Mouse (Mus musculus): ENCODE data around the gene Ubiad1.

Ubiad1 gene

DNA sequence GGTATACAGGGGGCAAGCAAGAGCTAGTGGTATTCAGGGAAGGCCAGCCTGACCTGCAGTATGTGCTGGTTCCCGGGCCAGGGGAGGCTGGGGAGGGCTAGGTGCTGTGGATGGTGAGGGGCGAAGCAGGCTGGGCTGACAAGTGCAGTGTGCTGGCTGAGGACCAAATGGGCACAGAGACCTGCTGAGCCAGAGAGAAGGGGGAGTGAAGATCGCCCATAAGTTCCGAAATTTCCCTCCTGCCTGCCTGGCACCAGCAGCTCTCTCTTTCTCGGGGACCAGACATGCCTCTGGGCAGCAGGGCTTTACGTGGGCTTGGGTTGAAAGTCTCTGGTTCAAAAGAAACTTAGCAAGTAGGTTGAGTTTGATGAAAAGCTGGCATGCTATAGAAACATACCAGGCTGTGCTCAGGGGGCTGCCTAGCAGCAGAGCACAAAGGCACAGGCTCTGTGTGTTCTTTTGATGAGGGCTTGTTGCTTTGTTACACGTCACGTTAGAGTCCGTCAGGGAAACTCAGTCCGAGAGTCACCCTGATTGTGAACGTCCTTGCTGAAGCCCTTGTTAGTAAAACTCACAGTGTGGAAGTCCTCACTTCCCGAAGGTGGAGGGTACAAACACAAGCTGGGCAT lies 16.2 kb upstream of the Ubiad1 start:
- in situ Hi-C loops (cut with MboI; ENCODE audit: unreplicated experiment in 2 of 2), result loop anchor here in 1 of 2 experiments (10.0 kb wide), 1 partner anchor 286 kb away; no protein-coding TSS in a partner anchor

DNA sequence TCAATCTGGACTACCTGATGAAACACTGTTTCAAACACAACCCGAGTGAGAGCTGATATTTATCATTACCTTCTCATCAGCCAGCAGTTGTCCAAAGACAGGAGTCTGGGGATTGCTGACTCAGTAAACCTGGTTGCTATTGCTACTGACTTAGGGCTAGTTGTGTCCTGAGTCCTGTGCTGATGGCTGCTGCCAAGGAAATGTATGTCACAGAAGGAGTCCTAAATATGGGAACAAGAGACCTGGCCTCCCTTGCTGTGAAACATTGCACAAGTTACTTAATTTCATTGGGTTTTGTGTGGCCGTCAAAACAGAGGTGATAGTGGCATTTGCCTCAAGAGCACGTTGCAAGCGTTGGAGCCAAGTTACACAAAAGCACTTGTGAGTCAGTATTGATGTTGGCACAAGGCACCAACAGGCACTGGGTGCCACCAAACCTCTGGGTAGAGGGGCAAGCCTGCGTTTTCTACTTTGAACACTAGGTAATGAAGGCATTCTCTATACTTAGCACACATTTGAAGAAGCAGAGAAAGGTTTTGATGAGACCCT lies 11.0 kb upstream of the Ubiad1 start:
- in situ Hi-C loops (cut with MboI; ENCODE audit: unreplicated experiment in 2 of 2), result no loop called here

DNA sequence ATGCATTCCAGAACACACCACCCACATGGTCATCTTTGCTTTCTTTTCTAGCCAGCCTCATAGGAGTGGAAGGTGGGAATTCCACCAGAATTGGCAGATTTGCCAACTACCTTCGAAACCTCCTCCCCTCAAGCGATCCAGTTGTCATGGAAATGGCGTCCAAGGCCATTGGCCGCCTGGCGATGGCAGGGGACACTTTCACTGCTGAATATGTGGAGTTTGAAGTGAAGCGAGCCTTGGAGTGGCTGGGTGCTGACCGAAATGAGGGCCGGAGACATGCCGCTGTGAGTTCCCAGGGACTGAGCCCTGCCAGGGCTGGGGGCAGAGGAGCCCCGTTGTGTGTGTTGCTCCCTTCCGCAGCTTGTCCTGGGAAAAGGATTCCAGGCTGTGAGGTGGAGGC lies 9.1 kb upstream of the Ubiad1 start:
- in situ Hi-C loops (cut with MboI; ENCODE audit: unreplicated experiment in 2 of 2), result no loop called here

DNA sequence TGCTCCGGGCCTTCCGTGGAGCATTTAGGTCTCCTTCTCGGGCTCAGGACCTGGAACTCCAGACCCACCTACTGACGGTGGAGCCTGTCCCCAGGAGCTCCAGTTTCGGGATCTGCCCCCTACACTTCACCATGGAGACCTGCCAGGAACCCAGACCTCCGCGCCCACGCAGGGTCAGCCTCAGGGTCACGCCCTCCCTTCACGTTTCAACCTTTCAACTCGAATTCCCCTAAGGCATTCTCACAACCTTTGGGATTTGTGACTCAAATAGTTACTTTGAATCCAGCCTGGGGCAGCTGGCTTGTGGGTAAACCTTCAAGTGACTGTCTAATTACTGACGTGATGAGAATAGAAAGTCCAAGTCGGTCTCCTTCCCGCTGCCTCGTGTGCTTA lies 4.3 kb upstream of the Ubiad1 start:
- in situ Hi-C loops (cut with MboI; ENCODE audit: unreplicated experiment in 2 of 2), result no loop called here

DNA sequence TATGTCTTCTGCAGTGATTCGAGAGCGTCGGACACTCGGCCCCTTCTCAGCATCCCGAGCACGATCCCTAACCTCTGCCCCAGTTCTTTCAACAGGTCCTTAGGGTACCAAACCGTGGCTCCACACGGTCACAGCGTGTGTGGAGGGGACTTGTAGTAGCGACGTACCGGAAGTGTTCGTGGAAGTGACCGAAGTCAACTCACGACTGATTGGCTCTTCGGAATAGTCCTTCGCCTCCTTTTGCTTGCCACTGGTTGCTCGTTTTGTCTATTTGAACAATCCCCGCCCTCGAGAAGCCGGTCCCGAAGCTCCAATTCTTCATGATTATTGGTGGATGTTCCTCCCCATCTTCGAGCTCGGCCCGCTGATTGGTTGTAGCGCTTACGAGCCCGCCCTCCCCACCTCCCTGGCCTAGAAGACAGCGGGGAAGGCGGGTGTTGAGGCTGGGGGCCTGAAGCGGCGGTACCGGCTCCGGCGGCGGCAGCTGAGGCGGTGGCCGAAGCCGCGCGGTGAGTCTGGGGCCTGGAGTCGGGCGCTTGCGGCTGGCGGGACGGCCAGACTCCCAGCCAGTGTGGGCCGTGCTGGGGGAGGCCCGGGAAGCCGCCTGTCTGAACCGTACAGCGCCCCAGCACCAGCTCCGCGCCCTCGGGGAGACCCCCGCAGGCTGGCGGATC lies 3.7 kb upstream of the Ubiad1 start, which contains the start of gene Mtor:
TSS of gene Mtor (plus strand) at position 433 of the 674 bp plus-strand sequence.
- in situ Hi-C loops (cut with MboI; ENCODE audit: unreplicated experiment in 2 of 2), result no loop called here

DNA sequence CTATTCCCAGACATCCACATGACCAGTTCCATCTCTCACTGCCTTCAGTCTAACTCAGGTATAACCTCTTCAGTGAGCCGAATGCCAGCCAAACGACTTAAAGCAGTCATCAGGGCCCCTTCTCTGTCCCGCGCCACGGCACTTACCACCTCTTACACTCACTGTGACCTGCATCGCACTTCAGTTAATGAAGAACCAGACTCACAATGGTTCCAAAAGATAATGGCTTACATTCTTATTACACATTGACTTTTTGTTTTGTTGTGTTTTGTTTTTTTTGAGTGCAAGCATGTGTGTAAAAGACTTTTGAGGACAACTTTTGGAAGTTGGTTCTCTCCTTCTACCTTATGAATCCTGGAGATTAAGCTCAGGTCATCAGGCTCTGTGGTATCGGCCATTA lies 2.0 kb downstream of the Ubiad1 start:
- in situ Hi-C loops (cut with MboI; ENCODE audit: unreplicated experiment in 2 of 2), result no loop called here

DNA sequence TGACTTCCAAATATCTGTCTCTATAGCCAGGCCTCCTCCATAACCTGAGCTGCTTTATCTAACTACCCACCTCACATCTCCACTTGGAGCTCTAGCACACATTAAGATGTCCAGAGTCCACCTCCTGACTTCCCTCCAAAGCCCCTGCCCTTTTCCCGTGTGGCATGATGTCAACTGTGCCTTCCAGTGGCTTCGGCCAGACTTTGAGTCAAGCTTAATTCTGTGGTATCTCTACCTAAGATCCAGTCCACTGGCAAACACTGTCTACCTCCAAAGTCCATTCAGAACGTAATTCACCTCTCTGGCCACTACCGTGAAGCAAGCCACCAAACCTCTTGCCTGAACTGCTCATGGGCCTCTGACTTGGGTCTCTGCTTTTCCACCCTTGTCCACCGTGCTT lies 2.6 kb downstream of the Ubiad1 start:
- in situ Hi-C loops (cut with MboI; ENCODE audit: unreplicated experiment in 2 of 2), result no loop called here

DNA sequence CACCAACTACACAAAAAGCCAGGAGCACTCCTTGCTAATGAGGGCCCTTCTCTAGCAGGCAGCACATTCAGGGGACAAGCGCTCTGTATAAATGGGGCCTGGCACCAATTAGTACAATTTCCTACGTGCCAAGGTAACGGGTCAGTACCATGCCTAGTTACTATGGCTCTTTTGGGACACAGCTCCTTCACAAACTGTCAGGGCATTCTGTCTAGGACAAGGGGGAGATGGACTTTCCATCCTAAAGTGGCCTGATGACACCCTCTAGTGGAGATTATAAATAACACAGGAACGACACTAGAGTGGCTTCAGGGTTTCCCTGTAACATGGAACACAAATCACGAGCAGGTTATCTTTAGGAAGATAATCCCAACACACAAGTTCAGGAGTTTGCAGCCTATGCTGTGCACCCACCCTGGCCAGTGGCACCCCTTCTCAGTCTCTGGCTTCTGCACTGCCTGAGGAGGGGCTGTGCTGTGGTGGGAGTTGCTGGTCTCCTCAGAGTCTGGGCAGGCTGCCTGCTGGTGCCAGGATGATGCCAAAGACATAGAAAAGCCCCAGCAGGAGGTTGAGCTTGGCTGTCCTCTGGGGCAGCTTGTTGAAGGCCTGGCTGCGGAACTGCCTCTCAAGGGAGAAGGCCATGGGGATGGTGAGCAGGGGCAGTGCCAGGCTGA lies 8.8 kb downstream of the Ubiad1 start:
- in situ Hi-C loops (cut with MboI; ENCODE audit: unreplicated experiment in 2 of 2), result loop anchor here (10.0 kb wide), 2 partner anchors 321 to 481 kb away; no protein-coding TSS in a partner anchor

DNA sequence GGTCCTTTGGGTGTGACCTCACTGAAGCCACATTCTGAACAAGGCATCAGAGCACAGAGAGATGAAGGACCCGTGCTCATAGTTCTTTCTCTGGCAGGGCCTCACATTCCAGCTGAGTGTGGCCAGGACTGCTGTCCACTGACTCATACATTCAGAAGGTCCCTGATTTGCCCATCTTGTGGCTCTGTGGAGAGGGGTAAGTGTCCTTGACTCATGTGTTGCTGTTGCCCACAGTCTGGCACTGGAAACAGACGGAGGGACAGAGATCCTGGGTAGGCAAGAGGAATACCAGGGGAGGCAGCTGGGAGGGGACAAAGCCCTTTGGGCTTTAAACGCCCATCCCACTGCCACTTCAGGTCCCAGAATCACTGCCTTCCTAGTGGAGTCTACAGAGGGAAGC lies 9.5 kb downstream of the Ubiad1 start:
- in situ Hi-C loops (cut with MboI; ENCODE audit: unreplicated experiment in 2 of 2), result loop anchor here (10.0 kb wide), 2 partner anchors 320 to 480 kb away; no protein-coding TSS in a partner anchor

DNA sequence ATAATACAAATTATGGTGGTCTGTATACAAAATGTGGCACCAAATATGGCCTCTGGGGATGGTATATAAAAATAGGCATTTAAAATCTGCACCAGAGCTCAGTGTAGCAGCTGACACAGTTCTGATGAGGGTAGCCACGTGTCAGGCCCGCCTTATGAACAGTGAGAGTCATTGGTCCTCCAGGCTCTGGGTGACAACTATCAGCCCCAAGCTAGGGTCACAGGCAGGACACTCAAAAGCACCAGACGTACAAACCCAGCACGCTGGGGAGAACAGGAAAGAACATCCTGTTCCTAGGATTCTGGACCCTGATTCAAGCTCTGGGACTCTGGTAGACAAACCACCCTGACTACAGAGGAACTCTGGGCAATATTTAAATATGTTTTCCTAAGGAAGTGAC lies 10.0 kb downstream of the Ubiad1 start:
- in situ Hi-C loops (cut with MboI; ENCODE audit: unreplicated experiment in 2 of 2), result loop anchor here (5.0 to 10.0 kb wide), 3 partner anchors 320 to 480 kb away; no protein-coding TSS in a partner anchor

DNA sequence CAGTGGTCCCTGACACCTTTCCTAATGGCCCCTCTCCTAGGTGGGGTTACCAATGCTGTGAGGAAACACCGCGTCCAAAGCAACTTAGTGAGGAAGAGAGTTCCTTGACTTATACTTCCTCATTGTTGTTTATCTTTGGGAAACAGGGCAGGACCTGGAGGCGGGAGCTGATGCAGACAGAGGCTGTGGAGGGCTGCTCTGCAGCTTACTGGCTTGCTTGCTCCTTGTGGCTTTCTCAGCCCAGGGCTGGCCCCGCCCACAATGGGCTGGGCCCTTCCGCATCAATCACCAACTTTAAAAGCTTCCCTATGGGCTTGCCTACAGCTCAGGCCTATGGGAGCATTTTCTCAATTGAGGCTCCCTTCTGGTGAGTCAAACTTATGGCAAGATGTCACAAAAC lies 10.8 kb downstream of the Ubiad1 start:
- in situ Hi-C loops (cut with MboI; ENCODE audit: unreplicated experiment in 2 of 2), result loop anchor here (5.0 to 10.0 kb wide), 3 partner anchors 319 to 479 kb away; no protein-coding TSS in a partner anchor

DNA sequence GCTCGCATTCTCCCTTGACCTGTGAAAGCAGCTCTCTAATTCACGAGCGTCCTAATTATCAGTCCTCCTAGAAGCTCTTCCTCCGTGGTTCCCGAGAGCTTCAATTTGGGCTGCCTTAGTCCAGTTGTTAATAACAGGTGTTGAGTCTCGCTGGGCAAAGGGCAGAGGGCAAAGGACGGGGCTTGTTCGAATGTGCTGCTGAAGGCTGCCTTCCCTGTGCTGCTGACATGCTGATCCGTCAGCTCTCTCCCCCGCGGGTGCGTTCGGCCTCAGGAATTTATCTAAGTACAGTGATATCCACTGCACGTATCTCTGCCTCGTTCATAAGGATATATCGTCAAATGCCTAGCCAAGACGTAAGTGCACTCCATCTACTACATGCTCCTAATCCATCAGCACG lies 11.2 kb downstream of the Ubiad1 start:
- in situ Hi-C loops (cut with MboI; ENCODE audit: unreplicated experiment in 2 of 2), result loop anchor here (5.0 to 10.0 kb wide), 3 partner anchors 319 to 479 kb away; no protein-coding TSS in a partner anchor

DNA sequence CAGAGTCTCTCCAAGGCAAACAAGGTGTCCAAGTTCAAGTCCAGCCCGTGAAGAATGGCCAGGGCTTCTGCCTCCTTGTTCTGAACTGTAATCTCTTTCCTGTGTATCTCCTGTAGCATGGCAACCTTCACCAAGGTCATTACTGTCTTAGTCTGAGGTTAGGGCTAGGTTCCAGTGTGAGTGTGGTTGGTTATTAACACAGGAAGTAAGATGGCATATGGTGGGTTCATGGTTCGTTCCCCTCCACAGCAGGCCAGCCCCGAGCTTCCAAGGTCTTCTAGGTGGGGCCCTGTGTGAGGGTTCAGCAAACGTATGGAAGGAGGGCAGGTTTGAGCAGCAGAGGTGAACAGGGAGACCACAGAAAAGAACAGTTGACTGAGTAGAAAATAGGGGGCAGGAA lies 12.1 kb downstream of the Ubiad1 start:
- in situ Hi-C loops (cut with MboI; ENCODE audit: unreplicated experiment in 2 of 2), result loop anchor here (5.0 to 10.0 kb wide), 3 partner anchors 318 to 478 kb away; no protein-coding TSS in a partner anchor

DNA sequence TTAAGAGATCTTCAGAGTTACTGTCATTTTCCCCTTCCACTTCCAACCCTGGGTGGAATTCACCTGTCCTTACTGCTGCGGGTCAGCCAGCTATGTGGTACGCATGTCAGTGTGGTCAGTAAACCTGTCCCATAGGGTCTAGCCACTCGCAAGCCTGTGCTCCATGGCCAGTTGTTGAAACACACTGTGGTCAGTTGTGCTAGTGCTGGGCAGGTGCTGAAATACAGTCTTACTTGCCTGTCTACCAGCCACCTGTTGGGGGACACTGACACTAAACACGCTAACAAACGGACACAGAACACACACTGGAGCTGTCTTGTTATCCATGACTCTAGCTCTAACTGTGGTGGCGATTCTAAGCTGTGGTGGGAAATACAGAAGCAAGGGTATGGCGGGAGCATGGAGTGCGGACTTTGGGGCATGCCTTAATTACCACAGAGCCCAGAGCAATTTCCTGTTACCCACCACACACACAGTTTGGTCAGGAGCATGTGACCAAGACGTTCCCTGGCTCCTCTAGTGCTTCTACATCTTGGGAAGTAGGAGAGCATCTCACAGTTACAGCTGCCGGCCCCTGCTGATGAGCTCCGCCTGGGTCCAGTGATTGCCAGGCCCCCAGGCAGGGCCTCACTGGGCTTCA lies 13.6 kb downstream of the Ubiad1 start:
- in situ Hi-C loops (cut with MboI; ENCODE audit: unreplicated experiment in 2 of 2), result loop anchor here (5.0 to 10.0 kb wide), 3 partner anchors 316 to 476 kb away; no protein-coding TSS in a partner anchor

DNA sequence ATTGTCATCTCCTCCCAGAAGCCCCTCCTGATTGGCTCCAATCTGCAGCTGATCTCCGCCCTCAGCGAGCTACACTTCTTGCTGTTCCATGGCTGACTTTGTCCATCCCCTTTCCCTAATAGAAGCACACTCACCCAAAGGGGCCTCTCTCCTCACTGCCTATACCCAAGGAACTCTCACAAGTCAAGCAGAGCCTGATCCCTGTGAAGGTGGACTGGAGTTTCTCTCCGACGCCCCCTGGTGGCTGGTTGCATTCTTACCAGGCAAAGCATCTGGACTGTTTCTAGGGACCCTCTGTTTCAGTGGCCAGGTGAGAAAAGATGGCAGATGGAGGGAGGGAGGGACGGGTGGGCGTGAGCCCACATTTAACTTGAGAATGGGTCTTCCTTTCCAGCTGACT lies 14.9 kb downstream of the Ubiad1 start:
- in situ Hi-C loops (cut with MboI; ENCODE audit: unreplicated experiment in 2 of 2), result loop anchor here (5.0 to 10.0 kb wide), 4 partner anchors 257 to 475 kb away; no protein-coding TSS in a partner anchor

DNA sequence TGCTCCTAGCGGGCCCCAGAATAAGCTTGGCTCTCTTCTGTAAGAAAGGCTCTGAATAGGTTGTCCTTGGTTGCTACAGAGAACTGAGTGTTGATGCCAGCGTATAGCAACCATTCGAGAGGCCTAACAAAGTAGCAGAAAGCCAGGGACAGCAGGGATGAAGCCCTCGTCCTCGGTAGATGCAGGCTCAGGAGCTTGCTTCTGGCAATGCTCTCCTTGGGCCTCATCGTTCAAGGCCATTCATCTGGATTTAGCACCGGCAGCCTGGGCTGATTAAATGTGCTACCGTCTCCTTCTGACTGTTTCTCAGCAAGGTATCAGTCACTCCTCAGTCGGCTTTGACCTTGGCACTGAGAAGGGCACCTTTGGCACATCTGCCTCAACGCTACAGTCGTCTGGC lies 15.4 kb downstream of the Ubiad1 start:
- in situ Hi-C loops (cut with MboI; ENCODE audit: unreplicated experiment in 2 of 2), result loop anchor here (5.0 kb wide), 1 partner anchor 257 kb away; no protein-coding TSS in a partner anchor

DNA sequence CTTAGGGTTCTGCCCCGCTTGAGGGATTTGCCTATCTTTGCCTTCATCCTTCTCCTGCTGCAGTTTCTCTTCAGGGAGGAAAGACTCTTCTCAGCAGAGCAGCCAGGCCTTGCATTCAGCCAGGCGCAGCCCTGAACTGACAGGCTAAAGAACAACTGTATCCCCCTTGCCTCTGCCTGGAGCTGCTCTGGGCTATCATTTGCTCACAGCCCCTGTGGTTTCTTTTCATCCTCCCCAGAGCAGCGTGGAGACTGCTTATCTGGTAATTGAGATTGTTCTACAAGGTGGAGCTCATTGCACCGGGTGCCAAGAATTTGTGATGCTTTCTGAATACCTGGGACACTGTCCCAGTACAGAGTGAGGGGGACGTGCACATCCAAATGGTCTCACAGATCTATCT lies 16.0 kb downstream of the Ubiad1 start:
- in situ Hi-C loops (cut with MboI; ENCODE audit: unreplicated experiment in 2 of 2), result loop anchor here (5.0 kb wide), 1 partner anchor 256 kb away; no protein-coding TSS in a partner anchor

DNA sequence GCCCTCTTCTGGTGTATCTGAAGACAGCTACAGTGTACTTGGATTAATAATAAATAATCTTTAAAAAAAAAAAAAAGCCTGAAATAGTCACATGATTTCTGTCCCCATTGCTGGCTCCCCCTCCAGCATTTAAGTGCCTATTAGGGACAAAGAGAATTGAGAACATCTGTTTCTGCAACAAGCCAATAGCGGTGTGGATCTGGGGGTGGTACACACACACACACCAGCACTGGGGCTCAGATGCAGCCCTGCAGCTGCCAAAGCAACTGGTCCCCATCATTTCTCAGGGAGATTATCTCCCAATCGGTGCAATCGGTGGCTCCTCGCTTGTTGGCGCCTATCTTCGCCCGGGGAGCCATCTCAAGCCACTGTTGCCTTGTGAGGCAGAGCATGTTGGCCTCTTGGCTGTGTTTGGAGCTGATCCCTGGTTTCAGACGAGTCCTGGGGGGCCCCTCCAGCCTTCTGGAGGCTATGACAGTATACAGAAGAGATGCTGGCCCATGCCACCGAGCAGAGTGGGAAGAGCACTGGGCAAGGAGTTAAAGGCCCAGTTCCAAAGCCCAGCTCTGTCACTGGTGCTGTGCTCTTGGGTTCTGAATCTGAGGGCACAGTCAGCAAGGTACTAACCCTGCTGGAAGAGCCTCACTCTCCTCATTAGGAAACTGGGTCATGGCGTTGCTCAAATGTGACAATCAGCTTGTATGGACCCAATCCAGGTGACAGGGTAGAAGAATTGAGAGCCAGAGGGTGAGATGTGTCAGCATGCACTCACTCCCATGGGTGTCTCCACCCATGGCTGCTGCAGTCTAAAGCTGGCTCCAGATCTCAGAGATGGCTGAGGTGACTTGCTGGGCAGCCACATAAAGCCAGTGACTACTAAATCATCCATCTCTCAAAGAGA lies 17.4 kb downstream of the Ubiad1 start:
- in situ Hi-C loops (cut with MboI; ENCODE audit: unreplicated experiment in 2 of 2), result loop anchor here (5.0 kb wide), 1 partner anchor 255 kb away; no protein-coding TSS in a partner anchor

DNA sequence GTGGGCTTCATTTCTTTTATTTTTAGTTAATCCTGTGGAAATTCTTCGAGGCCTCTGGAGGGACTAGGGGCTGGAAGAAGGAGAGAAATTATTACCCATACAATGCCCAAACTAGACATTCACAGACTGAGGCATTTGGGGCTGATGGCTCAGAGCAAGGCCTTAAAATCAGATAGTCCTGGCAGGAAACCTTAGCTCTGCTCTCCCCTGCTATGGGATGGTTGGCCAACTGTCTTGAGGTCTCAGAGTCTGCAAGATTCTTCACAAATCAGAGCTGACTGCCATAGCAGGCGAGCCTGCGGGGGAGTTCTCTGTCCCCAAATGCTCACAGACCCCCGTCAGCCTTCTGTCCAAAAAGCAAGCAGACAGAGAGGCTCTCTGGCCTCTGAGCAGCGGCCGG lies 27.0 kb downstream of the Ubiad1 start:
- in situ Hi-C loops (cut with MboI; ENCODE audit: unreplicated experiment in 2 of 2), result no loop called here

Measured in v-Abl transformed pro-B cells (cell line).